Mouse (Mus musculus) CD8-positive naive resting alpha-beta T cell, adult 57 days (primary cell): ENCODE measurements around the gene Ccdc8. TPM values are rescaled to one million over a fixed set of nuclear protein-coding genes. Genes with fewer than 3 reads are reported as not detected.

Experiments
- total RNA-seq: library from RNA; stranded (reverse); gene quantifications from one replicate; pipeline ENCODE4 v1.2.4, GENCODE M21; 2023

Ccdc8 gene
- total RNA-seq: 0.09 TPM

DNA sequence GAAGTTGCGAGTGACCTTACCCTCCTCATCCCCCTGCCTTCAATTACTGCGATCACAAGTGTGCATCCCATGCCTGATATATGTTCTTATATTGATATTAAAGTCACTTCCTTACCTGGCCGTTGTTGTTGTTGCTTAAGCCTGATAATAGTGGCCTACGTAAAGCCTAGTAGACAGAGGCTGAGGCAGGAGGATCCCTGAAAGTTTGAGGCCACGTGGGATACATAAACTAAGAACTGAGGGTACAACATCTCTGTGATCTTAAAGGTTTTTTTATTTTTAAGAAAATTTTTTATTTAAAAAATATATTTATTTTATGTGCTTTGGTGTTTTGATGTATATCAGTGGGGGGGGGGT, at the start of gene Ccdc8:
Ccdc8 (plus strand) TSS at position 258 of the 357 bp plus-strand sequence.

DNA sequence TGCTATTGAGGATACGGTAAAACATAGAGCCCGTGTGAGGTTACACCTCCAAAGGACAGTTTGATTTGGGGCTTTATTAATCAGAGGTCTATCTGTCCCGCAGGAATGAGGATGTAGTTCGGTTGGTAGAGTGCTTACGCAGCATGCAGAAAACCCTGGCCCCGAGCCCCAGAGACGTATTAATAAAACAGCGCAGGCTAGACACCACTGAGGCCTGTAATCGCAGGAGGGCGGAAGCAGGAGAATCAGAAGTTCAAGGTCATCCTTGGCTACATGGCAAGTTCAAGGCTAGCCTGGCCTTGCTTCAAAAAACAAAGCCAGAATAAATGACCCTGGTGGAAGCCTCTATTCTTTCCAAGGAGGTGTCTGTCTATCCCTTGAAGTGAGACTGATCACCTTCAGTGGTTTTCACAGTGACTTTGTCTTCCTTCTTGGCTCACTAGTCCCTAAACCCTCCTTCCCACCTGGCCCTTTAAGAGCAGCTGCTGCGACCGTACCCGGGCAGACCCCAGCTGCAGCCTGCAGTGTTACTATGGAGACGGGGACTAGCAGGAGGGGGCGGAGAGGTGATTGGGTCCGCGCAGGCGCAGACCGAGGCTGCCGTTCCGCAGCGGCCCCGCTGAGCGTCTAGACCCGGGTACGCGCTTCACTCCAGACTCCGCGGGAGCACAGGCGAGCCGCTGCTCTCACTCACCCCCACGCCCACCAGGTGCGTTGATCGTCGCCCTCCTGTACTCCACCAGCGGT, 48.3 kb upstream of the Ccdc8 start, which contains the start of gene Pnmal2:
Pnmal2 (plus strand) TSS at position 622 of the 747 bp plus-strand sequence.

DNA sequence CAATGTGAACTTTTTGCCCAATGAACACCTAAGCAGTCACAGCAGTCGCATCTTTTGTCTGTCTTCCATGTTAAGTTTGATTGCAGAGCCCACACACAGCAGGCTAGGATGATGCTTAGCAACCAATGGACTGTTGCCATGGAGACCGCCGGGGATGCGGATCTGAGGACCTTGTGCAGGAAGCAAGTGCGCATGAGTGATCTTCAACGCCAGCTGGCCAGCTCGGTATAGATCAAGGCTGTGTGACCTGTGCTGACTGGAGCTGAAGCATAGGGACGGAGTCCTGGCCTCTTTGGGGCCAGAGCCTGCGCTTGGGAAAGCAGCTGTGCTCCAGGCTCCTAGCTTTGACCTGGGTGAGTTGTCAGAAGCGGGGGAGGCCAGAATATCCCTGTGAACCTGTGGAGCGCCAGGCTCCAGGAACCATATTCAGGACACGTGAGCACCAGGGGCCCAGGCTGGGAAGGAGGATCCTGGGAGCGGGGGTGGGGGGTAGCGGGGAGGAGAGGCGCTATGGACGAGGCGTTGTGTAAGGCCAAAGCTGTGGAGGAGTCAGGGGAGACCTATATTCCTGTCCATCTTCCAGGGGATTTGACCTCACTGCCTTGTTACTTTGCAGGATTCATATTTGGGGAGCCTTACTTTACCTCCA, 32.8 kb upstream of the Ccdc8 start, which contains the start of gene Pnmal1:
Pnmal1 (plus strand) TSS at position 141 of the 649 bp plus-strand sequence.

GRCm38 (mm10) chr7:16982859-16983568, 9.5 kb upstream of the Ccdc8 start, which contains the start of gene Gm42372:
Gene Gm42372 (plus strand): TSS chr7:16983086.

GRCm38 (mm10) chr7:17027588-17028343, 35.3 kb downstream of the Ccdc8 start, which contains the start of gene Ppp5c:
Gene Ppp5c (minus strand): TSS chr7:17027924.

Other genes starting within 250 kb of the Ccdc8 start
- gene Slc1a5, start 211.4 kb upstream of the Ccdc8 start, total RNA-seq: 164 TPM
- 126 TPM for gene Strn4, start 176.8 kb upstream of the Ccdc8 start, total RNA-seq
- 21.0 TPM for gene Fkrp, start 176.0 kb upstream of the Ccdc8 start, total RNA-seq
- 231 TPM for gene Prkd2, start 149.8 kb upstream of the Ccdc8 start, total RNA-seq
- gene Dact3, start 117.4 kb upstream of the Ccdc8 start, total RNA-seq: 0.34 TPM
- gene Gng8, start 100.9 kb upstream of the Ccdc8 start, total RNA-seq: not detected
- 0.31 TPM for gene Ptgir, start 86.2 kb upstream of the Ccdc8 start, total RNA-seq
- gene Calm3, start 68.6 kb upstream of the Ccdc8 start, total RNA-seq: 91.8 TPM
- gene Pnmal2, start 48.0 kb upstream of the Ccdc8 start, total RNA-seq: not detected
- not detected for gene Pnmal1, start 33.0 kb upstream of the Ccdc8 start, total RNA-seq
- 1.2 TPM for gene Gm42372, start 9.6 kb upstream of the Ccdc8 start, total RNA-seq
- gene Ppp5c, start 35.2 kb downstream of the Ccdc8 start, total RNA-seq: 85.9 TPM
- not detected for gene Hif3a, start 69.7 kb downstream of the Ccdc8 start, total RNA-seq
- not detected for gene Psg16, start 81.3 kb downstream of the Ccdc8 start, total RNA-seq
- not detected for gene Ceacam3, start 157.6 kb downstream of the Ccdc8 start, total RNA-seq
- gene Psg29, start 210.8 kb downstream of the Ccdc8 start, total RNA-seq: not detected